Mouse (Mus musculus): ENCODE results near the gene Tlr2.
"Not testable (repeated sequence)": the region's sequence is repeated elsewhere in the genome, so short reads cannot be mapped to it uniquely, and the experiment has no call there.

DNA sequence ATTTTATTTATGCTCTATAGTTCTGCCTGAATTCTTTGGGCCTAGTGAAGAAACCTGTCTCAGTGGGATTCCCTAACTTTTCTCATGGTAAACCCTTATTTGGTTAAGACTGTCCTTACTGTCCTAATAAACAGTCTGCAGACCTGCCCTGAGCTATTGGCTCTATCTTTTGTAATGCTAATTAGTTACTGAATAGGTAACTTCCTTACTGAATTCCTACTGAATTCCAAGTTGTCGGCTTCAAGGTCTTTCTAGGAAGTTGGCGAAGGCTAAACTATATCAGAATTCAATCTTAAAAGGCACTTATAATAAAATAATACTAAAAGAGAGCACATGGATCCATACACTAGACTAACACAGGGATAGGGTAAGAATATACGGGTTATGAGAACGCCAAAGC, 30.4 kb upstream of the Tlr2 start:
- TF ChIP-seq CTCF (IDR thresholded peaks at IDR 0.05; ENCODE audit: control insufficient read depth, insufficient read depth, low read length); POLR2A (IDR thresholded peaks at IDR 0.05; ENCODE audit: borderline replicate concordance, control insufficient read depth, low read depth, low read length): not testable (repeated sequence)

Data from bone marrow, adult 2 months (tissue).